Mouse (Mus musculus) ES-E14 (cell line): ENCODE results near the gene Paf1.

ENCODE experiments used
- HCFC1 ChIP-seq: IDR thresholded peaks from 2 replicates; pipeline ENCODE4 v1.6.1; 2012; ENCODE audit warnings: low read length, inconsistent platforms, borderline replicate concordance; ENCODE audit not compliant: insufficient read depth
- ZNF384 ChIP-seq: IDR thresholded peaks from 2 replicates; pipeline ENCODE4 v1.6.1; 2012; ENCODE audit warnings: low read depth, low read length, inconsistent platforms

DNA sequence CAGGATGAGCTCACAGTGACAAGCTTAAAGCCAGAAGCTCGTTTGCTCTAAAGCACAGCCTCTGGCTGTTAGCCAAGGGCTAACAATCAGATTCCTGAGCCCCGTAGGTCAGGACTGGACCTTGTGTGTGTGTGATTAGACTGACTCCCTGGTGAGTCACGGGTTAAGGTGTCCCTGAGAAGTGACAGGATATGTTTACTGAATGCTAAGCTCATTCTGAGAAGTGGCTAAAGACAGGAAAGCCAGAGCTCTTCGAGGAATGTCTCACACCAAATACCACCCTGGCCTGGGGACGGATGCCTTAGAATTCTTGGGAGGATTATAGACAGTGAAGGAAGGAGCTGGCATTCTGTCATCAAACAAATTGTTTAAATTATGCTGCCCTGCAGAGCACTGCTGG is 34.8 kb upstream of the Paf1 start:
- TF ChIP-seq ZNF384 (no peak), HCFC1 (no peak)
